Mouse (Mus musculus): Measurements from ENCODE around the gene Tmed4.

Gene Tmed4

DNA sequence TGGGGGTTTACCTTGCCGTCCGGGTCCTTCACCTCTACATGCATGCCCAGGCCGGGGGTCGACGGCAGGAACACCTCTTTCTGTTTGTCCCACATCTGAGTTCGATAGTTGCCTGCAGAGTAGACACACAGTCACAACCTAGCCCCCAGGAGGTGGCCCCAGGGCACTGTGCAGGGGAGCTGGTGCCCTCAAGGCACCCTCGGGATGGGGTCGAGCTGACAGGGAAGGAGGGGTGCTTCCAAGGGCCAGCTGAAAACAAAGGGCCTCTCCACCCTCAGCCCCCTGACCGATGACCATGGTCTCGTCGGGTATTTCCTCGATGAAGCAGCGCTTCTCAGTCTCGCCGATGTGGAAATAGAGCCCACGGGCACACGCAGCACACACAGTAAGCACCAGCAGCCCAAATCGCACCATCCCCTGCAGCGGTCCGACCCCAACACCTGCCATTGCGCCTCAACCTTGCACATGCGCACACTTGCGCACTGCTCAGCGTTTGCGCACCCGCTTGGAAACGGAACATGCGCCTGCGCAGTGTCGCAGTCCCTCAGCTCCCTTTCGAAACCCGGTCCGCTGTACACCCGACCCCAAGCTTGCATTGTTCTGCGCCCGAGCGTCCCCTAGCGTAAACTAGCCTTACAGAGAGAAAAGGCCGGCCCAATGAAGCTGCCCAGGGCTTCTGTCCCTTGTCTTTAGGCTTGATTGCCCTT, at the start of gene Tmed4:
Gene Tmed4 (minus strand): TSS at position 484 of the 707 bp plus-strand sequence.
- DNase-seq, result peak; percentile 99

DNA sequence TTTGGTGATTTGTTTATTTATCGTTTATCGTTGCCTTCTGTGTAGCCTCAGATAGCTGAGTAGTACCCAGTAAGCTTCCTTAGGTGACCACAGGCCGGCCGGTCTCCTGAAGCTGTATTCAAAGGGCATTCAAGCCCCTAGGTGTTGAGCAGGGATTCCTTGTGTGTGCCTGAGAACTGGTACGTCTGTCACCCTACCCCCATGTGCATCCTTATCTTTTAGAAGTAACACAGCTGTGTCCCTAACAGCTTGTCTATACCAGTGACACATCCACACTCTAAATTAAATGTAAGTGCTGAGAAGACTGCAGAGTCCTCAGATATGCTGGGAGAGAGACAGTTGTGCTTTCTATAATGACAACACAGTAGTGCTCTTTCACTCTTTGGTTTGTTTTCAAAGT, 48.7 kb upstream of the Tmed4 start:
- no peak for DNase-seq

DNA sequence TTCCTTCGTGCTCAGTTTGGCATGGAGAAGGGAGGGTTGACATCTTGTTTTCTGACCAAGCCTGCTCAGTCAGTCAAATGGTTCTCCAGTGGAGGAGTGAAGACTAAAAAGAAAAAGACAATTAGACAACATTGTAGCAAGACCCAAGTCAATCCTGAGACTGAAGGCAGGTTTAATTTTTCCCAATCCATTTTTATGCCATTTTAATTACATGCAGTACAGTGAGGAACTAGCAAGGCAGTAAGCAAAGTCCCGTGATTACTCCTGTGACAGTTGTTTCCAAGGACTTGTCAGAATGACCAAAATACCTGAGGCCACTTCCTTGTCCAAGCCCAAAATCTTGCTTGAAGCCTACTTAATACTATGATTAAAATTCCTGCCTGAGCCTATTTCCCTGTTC, 47.4 kb upstream of the Tmed4 start:
- no peak for DNase-seq

DNA sequence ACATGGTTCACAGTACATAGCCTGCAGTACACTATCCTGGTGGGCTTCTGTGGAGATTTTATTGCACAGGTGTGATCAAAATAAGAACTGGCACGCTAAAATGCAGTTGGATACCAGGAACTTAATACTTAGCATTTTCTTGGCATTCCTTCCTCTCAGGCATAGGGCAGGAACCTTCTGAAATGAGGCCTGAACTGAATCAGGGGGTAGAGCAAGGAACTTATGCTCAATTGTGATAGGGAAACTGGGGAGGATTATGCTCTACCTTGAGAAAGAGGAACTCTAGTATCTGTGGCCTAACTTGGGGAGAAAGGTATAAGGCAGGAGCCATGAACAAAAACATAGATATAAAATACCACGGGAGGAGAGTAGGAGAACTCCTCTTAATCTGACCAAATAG, 44.7 kb upstream of the Tmed4 start:
- DNase-seq, result no peak

DNA sequence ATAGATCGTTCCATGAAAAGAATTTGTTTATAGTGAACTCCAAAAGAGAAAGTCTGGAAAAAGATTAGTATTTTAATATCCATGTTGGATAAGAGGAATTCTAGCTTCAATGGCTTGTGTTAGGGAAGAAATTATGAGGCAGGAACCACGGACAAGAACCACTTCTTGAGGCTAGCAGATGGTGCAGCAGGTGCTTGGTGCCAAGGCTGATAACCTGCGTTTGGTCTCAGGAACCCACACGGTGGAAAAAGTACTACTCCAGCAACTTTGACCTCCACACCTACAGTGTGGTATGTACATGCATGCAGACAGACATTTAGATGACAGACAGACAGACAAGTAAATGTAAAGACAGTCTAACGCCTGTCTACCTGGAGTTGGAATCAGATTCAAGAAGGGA, 43.9 kb upstream of the Tmed4 start:
- DNase-seq, result no peak

DNA sequence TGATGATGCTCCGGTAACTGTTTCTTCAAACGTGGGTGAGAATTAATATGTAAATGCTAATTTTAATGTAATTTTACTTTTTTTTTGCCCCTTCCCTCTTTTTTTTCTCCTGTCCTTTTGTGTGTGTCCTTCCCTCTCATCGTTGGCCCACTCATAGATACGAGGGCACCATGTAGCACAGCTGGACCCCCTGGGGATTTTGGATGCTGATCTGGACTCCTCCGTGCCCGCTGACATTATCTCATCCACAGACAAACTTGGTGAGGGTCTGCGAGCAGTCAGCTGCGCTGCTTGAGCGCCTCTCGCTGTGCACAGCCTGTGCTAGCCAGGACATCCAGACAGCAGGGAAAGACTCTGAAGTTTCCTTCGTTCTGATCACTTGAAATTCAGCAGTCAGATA, 42.2 kb upstream of the Tmed4 start:
- no peak for DNase-seq

DNA sequence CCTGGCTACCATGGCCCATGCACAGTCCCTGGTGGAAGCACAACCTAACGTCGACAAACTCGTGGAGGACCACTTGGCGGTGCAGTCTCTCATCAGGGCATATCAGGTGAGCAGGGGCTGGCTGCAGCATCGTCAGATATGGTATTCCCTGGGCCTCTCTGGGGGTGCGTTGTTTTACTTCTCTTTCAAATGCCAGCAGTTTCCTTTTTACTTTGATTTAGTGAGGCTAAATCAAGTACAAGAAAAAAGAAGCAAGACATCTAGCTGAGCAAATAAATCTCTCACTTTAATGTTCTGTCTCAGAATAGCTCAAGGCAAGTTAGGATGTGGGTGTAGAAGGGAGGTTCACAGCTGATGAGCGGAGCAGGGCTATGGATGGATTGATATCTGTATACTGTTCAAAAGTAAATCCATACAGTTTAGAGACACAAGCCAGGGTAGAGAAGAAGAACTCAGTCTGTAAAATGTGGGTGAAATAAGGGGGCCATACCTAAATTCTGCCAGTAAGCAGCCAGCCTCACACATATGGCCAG, 39.3 kb upstream of the Tmed4 start:
- DNase-seq, result no peak

DNA sequence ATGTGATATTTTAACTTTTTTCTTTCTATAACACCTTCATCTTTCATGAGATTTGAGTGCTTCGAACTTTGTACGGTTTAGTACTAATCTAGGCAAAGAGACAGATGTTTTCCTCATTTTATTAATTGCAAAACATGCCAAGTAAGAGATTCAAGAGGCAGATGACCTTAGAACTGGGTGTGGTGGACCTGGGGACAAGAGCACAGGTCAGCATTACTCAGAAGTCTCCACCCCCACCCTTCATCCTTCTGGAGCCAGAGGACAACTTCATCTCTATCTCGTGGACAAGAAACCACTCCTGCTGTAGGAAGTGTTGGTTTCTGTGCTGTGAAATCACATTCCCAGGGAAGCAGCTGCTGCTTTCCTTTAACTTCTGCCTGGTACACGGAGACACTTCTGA, 33.5 kb upstream of the Tmed4 start:
- DNase-seq, result no peak

DNA sequence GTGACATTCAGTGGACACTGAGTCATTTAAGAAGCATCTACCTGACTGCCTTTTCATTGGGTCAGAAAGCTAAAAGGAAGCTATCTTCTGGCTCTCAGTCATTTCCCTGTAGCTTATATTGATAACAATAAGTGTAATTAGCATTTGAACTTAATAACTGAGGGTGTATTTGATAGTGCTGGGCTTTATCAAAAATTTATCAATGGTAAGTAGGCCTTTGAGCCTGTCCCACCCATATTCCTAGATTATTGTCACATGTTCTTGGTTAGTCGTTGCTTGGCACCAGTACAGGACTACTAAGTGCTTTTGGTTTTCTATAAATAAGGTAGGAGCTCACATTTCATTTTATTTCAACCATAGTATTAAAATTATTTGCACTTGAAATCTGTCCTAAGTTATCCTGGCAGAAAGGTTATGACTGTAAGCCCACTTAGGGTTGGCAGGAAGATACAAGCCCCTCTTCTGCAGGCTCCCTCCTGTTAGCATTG, 31.3 kb upstream of the Tmed4 start:
- no peak for DNase-seq

DNA sequence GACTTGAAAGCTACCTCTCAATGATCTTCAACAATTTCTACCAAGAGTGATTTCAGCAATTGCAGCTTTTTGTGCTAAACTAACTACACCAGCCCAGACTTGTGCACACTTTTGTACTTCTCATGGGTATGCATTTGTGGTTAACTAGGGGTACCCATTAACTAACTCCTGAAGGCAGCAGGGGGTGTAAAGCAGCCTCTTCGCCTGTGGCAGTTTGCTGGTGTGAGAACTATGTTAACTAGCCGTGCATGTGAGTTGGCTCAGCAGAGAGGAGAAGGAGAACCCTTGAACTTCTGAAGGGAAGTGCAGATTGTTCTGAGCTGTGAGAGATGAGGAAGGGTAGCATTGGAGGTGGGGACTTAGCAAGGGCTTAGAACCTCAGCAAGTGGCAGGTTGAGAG, 28.1 kb upstream of the Tmed4 start:
- no peak for DNase-seq

DNA sequence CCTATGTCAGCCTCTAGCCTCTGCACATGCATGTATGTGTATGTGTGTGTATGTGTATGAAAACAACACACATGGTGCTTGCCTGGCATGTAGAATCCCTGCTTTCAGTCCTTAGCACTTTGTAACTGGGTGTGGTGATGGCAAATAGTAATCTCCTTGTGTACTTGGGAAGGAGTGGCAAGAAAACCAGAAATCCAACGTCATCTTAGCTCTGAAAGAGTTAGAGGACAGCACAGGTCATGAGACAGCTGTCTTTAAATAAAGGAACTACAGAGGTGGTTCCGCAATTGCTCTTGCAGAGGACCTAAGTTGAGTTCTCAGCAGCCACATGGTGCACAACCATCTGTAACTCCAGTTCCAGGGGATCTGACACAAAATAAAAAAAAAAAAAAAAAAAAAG, 24.8 kb upstream of the Tmed4 start:
- DNase-seq, result no peak

DNA sequence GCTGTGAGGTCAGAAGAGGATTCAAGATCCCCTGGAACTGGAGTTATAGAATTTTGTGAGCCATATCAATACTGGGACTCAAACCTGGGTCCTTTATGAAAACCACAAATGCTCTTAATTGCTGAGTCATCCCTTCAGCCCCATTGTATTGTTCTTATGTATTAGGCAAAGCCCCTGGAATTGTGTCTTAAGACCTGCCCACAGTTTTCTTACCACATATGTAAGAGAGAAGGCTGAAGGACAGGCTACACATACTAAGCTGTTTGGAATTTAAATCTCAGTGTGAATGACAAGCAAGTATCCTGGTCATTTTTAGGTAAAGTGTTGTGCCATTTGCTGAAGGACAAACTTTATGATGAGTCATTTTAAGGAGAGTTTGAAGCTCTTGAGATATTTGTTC, 21.4 kb upstream of the Tmed4 start:
- no peak for DNase-seq

DNA sequence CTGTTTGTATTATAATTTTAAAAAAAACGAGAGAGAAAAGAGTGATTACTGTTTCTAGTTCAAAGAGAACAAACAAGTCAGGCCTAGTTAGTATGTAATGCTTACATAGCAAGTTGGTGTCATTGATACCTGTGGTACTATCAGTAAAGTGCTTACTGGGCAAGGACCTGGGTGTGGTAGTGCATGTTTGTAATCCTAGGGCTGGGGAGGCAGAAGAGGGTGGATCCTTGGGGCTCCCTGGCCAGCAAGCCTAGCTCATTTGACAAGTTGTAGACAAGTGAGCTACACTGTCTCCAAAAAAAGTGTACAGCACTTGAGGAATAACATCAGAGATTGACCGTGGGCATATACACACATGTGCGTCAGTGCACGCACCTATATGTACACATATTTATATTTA, 20.0 kb upstream of the Tmed4 start:
- no peak for DNase-seq

DNA sequence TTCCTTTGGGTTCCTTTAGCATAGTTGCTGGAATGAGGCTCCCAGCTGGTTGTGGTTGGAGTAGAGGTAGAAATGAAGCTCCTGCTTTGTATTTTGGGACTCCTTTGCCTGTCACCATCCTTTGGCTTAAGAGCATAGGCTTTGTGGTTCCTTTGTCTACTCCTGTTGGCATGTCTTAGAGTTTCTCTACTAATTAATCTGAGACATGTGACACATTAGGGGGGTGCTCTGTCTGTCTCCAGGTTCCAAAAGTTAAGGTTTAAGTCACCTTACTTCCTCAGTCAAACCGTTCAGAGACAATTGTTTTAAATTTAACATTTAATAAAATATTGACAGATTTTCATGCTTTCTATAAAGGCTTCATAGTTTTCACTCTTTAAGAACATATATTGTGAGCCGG, 18.9 kb upstream of the Tmed4 start:
- no peak for DNase-seq

DNA sequence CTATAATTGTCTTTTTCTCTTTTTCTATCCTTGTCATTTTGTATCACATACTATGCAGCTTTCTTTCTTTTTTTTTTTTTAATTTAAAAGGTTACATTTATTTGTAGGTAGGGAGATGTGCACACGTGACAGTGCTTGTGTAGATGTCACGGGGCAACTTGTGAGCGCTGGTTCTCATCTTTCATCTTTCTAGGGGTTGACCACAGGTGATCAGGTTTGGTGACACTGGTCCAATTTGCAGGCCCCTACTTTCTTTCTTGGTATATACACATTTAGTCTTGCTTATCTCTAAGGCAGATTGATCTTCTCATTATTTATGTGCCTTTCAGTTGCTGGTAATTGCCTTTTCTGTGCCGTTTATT, 18.3 kb upstream of the Tmed4 start:
- DNase-seq, result no peak

DNA sequence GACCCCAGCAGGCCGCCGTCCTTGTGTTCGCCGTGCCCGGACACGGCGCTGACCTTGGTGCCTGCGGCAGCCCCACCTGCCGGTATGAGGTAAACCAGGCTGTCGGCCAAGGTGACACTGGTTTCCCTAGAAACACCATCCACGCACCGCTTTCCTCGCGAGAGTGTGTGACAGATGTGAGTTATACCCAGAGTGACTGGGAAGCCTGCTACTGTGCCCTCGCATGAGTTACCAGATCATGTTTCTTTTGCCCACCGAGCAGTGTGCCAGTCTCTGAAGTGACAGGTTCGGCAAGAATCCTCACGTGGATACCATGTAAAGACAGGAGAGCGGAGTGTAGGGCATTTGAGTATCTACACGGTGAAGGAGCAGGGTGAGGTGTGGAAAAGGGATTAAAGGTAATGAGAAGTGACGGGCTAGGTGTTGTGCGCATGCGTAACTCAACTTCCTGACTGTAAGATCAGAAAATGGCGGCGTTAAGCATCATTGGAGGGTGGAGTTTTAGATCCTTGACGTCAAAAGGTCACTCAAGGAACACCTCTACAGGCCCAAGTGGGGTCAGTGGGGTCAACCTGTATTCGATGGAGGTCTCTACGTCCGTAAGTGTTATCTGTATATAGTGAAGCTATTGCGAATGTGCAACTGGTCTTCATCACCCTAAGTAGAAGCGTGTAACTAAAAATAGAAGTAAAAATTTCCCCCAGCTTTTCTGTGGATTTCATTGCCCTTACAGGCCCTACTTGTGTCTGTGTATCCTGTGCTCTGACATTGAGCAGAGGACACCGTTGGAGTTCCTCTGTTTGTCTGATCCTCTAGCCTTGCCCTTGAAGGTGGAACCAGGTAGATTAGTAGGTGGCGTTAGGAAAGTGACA, 17.7 kb upstream of the Tmed4 start:
- peak; percentile 38 for DNase-seq

DNA sequence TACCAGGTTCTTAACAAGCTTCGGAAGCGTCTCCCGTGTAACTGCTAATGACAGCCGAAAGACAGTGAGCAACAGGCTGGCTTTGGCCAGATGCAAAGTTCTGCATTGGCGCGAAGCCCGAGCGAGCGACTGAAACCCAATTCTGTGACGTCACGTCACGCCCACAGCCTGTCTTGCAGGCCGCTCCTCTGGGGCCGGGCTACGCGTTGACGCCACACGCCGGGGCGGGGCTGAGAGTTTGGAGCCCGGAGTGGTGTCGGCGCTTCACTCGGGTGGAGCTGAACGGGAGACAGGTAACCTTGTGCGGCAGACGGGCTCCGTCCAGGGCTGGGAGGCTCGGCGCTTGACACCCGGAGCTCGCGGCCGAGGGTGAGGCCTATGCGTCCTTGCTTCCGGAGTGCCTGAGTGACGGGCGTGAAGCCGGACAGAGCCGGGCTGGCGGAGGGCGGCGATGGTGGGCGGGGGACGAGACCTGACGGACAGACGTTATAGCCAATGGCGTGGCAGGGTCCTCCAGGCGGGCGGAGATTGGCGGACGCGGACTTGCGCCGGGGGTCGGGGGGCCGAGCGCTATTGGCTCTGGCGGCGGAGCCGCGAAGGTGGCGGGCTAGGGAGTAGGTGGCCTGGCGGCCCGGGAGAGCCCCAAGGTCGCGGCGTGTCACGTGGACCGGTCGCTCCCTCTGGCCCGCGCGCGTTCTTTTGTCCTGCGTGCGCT, 16.9 kb upstream of the Tmed4 start, which contains the start of gene Ogdh:
Gene Ogdh (plus strand): TSS at position 233 of the 715 bp plus-strand sequence.
- peak; percentile 97 for DNase-seq

DNA sequence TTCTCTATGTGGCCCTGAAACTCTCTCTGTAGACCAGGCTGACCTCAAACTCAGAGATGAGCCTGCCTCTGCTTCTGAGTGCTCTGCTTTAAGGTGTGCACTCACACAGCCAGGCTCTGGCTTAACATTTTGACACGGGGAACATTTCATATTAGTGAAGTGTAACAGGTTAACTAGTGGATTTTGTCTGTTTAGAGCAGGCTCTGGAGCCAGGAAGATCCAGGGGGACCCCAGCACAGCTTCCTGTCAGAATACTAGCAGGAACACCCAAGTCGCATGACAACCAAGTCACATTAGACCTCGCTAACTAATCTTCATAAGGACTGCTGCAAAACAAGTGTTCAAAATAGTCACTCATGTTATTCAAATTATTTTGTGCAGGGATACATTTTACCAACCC, 16.2 kb upstream of the Tmed4 start:
- no peak for DNase-seq

DNA sequence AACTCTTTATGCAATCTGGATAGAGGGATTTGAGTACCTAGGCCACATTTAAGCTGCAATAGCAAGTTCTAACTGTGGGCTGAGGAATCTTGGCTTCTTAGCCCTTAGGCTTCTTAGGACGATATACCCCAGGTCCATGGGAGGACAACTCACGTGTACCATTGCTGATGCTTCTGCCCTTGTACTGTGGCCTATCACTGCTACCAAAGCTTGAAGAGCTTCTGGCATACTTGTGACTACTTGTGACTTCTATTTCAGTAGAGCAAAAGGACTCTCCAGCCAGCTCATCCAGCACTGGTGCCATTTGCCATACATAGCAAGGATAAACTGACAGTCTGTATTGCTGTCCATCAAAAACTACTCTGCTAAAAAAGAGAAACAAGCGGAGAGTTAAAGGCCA, 15.5 kb upstream of the Tmed4 start:
- DNase-seq, result no peak

DNA sequence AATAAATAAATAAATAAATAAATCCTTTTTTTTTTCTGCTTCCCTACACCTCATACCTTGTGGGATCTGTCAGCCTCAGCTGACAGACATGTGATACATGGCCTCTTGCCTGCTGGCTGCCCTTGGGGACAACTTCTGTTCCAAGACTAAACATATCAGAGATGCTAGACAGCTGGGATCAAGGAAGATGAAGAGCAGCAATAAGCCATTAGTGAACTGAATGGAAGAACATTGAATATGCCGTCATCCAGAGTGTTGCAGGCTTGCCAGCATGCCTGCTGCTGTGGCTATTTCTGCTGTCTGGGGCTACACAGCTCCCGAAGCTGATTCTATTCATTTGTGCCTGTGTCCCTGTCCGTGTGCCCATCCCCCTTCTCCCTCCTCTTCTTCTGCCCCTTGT, 8.3 kb upstream of the Tmed4 start:
- no peak for DNase-seq

DNA sequence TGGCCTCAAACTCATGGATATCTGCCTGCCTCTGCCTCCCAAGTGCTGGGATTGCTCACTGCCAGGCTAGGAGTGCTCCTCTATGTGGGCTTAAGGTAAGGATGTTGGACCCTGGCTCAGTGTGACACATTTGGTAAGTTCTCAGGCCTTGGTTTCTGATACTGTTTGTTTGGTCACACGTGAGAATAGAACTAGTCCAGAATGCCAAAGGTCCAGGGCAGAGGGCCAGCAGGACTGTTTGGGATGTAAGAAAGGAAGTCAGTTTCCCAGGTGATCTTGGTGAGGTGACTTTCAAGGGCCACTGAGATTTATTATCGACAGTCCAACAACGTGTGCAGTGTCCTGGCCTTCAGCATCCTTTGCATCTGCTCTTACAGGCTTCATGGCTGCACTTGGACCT, 1.8 kb upstream of the Tmed4 start:
- no peak for DNase-seq

DNA sequence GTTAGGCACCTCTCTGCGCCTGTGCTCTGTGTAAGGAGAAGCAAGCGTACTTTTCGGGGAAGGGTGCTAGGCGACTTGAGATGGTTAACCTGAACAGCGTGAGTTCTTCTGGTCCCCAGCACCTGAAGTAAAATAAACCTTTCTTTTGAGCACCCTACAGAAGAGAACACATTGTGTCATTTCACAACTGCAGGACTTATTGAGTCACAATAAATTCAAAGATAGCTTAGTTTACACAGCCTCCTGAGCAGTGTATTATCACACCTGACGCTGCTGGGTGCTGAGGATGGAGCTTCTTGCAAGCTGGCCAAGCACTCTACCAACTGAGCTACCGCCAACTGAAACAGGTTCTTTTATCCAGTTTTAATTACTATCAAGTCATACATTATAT, 419 bp upstream of the Tmed4 start:
- no peak for DNase-seq

DNA sequence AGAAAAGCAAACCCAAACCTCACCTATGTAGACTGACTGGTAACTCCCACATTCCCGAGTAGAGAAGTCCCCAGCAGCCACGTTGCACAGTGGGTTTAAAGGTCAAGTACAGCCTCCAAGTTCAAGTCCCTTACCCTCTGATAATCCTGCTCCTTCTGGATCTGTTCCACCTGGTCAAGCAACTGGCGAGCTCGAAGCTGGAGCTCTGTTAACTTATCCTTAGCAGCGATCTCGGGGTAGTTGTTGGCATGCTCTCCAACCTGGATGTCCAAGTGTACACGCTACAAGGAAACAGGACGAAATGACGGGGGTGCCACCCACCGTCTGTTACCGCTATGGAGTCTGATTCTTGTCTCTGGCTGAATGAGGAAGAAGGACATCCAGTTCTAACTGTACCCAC, 1.1 kb downstream of the Tmed4 start:
- no peak for DNase-seq
